Mouse (Mus musculus) spleen, postnatal 14 days (tissue): ENCODE measurements around the gene Alx3.

ENCODE experiments used
- DNase-seq, 2 experiments: peaks; one replicate each; pipeline ENCODE4 v3.0.0; 2021 to 2022; ENCODE audit warnings: low spot score in 2 of 2

Gene Alx3

GRCm38 (mm10) chr3:107582875-107583767 lies 11.7 kb upstream of the Alx3 start:
- DNase-seq, result no peak

GRCm38 (mm10) chr3:107583893-107584292 lies 10.9 kb upstream of the Alx3 start:
- DNase-seq, result no peak

- DNase-seq, result no peak
These were observed 8.3 kb upstream of the Alx3 start for GRCm38 (mm10) chr3:107586504-107586903.

- DNase-seq, result no peak
These were observed 3.2 kb upstream of the Alx3 start for GRCm38 (mm10) chr3:107591612-107592011.

GRCm38 (mm10) chr3:107593632-107594031 lies 1.2 kb upstream of the Alx3 start:
- DNase-seq, result no peak

DNA sequence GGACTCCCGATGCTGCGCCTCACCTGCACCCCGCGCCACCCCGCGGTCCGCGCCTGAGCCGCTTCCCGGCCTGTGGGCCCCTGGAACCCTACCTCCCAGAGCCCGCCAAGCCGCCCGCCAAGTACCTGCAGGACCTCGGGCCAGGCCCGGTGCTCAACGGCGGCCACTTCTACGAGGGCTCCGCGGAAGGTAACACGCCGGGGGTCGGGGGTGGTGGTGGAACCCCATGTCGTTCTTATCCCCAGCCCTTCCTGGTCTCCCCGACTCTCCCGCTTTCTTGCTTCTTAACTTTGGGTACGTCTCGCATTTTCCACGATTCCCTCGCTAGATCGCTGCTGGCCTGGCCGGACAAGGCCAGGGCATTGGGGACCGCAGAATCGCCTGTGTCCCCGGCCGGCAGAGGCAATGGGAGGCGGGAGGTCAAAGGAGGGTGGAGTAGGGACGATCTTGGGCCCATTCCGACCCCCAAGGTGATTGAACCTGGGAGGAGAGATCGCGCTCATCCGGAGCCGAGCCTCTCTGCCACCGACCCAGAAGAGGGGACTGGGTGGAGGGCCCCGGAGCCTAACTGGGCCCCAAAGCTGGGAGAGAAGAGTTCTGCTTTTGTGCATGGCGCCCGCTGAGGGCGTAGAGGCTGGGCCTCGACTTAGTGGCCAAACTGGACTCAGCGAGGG lies 570 bp downstream of the Alx3 start:
- DNase-seq, result no peak

- no peak for DNase-seq
These were observed 1.2 kb downstream of the Alx3 start for GRCm38 (mm10) chr3:107595938-107596461.

GRCm38 (mm10) chr3:107596559-107596958 lies 1.7 kb downstream of the Alx3 start:
- no peak for DNase-seq

DNA sequence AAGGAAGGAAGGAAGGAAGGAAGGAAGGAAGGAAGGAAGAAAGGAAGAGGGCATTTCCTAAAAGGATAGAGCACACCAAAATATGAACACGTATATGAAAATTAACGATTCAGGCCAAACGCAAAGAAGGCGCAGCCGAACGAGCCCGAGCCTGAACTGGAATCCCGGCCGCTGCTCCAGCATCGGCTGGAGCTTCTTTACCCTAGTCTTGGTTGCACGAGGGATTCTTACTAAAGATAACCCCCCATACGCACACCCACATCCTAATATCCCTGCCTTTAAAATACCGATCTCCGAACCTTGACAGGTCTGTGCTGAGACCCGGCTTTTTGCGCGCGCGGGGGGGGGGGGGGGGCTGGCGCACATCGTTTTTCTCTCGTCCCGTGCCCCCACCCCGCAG lies 2.3 kb downstream of the Alx3 start:
- no peak for DNase-seq

- no peak for DNase-seq
These were observed 3.0 kb downstream of the Alx3 start for GRCm38 (mm10) chr3:107597586-107598389.

DNA sequence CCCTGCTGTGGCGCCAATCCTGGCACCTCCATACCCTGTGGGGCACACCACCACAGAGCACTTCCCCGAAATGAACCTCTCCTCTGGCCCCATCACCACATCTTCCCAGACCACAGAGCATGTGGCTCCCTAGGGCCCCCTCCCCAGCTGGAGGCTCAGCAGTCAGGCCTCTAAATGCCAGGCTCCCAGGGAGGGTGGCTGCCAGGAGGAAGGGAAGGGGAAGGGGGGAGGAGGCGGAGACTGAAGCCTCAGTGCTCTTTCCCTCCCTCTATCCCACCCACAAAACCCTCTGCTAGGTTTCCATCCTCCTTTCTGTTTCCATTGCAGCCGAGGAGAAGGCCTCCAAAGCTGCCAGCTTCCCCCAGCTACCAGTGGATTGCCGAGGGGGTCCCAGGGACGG lies 5.3 kb downstream of the Alx3 start:
- DNase-seq, result no peak

- DNase-seq, result peak in 1 of 2 experiments; percentile 44
These were observed 10.5 kb downstream of the Alx3 start for GRCm38 (mm10) chr3:107605304-107605703.

- DNase-seq, result no peak
These were observed 12.4 kb downstream of the Alx3 start for GRCm38 (mm10) chr3:107607221-107607620.

- DNase-seq, result no peak
These were observed 14.0 kb downstream of the Alx3 start for GRCm38 (mm10) chr3:107608808-107609207.

DNA sequence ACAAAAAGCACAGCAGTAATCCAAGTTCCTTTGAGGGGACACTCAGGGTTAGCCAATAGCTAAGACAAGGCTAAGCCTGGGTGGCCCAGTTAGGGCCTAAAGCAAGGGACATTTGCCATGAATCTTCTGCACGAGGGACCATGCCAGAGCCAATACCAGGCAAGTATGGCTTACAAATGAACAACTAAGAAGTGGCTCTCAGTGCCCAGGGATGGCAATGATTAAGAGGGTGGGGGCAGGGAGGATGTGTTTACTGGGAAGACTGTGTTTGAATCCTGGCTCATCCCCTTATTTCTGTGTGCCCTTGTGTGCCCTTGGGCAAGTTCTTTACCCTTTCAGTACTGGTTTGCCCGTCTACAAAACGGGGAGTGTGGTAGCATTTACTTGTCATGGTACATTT lies 14.5 kb downstream of the Alx3 start:
- no peak for DNase-seq

GRCm38 (mm10) chr3:107611394-107611793 lies 16.6 kb downstream of the Alx3 start:
- no peak for DNase-seq

DNA sequence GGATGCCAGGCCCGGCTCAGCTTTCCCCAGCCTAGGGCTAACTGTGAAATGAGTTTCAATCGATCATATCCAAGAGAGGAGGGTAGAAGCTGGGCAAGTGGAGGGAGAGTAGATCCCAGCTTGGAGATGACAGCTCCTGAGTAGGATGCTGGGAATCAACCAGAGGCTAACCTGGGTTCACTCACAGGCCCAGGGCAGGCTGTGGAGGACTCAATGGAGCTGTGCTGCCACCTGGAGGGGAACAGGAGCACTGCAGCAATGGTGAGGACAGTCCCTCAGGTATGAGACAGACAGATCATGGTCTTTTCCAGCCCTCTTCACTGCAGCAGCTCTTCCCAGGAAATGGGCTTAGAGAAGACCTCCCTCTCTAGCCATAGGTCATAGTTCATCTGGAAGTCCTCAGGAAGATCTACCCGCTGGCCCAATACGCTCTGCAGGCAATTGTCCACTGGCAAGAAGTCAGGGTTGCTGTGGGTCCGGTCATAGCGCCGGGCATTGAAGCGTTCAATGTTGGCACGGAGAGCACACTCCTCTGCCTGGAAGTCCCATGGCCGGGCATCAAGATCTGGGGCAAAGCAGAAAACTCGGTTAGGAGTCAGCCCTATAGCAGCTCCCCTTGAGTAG lies 18.2 kb downstream of the Alx3 start:
- DNase-seq, result peak in 1 of 2 experiments; percentile 53

- no peak for DNase-seq
These were observed 23.0 kb downstream of the Alx3 start for GRCm38 (mm10) chr3:107617800-107618199.

GRCm38 (mm10) chr3:107619911-107620310 lies 25.1 kb downstream of the Alx3 start:
- peak in 1 of 2 experiments; percentile 1 for DNase-seq

GRCm38 (mm10) chr3:107621286-107622075 lies 26.6 kb downstream of the Alx3 start:
- no peak for DNase-seq

DNA sequence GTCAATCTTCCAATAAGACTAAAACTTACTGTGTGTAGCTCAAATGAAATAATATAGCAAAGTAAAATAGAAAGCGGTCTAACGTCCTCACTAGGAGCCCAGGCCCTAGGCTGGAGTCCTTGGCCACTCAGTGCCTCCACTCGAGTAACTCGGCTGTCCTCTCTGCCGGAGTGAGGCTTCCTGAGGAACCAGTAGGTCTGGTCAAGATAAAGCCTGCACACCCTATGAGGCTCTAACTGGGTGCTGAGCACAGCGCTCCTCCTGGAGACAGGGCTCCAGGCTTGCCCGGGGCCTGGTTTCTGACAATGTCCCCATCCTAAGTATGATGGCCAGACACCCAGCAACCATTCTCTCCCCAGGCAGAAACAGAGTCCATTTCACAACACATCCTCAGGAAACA lies 27.7 kb downstream of the Alx3 start:
- DNase-seq, result no peak
